Mouse (Mus musculus) kidney, adult 8-10 months (tissue): Measurements from ENCODE around the gene 6430628N08Rik.
A peak's percentile ranks its signal among the peaks of the same experiment; 100 is the strongest.

ENCODE experiments used
- DNase-seq, 2 experiments: peaks; one replicate each; pipeline ENCODE4 v3.0.0; 2022

Gene 6430628N08Rik

GRCm38 (mm10) chr4:115890553-115890952 is at the start of gene 6430628N08Rik:
Gene 6430628N08Rik (plus strand): TSS chr4:115890665.
- no peak for DNase-seq

- no peak for DNase-seq
Observed at GRCm38 (mm10) chr4:115840842-115841241, 49.6 kb upstream of the 6430628N08Rik start.

DNA sequence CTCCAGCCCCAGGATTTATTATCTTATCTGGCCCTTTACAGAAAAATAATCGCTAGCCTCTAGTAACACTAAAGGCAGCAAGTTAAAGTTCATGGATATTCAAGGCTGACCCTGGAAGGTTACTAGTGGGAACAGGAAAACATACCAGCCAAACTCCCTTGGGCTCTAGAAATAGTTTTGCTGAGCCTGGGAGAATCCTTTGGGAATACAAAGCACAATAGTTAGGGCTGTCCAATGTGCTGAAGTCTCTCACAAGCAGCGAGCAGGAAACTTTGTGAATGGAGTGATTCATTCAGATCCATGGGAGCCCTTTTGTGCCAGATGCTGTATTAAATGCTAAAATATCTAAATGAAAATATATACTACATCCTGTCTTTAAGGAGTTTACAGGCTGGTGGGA is 43.8 kb upstream of the 6430628N08Rik start:
- DNase-seq: no peak

GRCm38 (mm10) chr4:115847377-115847776 is 43.1 kb upstream of the 6430628N08Rik start:
- DNase-seq: no peak

DNA sequence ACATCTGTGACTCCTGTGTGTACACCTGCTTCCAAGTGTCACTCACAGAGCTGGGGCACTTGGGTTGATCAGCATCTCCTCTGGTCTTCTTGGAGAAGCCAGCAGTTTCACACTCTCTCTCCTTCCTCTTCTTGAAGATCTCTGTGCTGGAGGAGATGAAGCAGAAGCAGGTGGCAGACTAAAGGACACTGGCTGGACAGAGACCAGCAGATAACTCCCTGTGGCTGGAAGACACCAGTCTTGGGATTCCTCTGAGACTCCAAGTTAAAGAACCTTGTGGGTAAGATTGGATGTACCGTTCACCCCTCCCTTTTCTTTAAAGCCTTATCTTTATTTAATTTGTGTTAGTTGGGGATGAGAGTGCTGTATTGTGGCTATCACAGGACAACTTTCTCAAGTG is 42.4 kb upstream of the 6430628N08Rik start:
- no peak for DNase-seq

DNA sequence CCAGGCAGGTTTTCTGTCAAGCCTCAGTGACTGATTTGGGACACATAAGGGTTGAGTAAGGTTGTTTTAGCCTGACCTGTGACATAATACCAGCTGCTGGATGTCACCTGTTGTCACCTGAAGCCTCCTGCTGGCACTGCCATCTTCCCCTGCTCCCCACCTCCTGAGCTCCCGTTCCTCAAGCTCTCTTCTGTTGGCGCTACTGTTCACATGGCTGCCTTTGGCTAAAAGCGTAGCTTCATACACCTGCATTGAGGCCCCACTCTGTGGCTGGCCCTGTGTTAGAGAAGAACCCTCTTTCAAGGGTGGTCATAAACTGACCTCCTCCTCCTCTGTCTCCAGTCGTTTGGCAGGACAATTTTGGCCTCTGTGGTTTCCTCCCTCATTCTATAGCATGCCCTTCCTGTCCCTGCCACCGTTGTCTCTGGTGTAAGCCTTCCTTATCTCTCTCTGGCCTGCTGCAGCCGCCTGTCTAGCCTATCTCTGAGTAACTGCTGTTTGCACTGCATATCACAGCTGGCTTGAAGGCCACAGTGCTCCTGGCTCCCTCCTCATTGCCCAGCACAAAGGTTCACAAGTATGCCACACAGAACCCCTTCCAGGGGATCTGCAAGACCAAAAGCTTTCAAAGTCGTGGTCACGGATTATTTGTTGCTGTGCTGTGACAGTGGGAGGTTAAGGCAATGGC is 41.3 kb upstream of the 6430628N08Rik start:
- no peak for DNase-seq

- DNase-seq: no peak
Observed at GRCm38 (mm10) chr4:115850111-115850510, 40.4 kb upstream of the 6430628N08Rik start.

- no peak for DNase-seq
Observed at GRCm38 (mm10) chr4:115850631-115851030, 39.8 kb upstream of the 6430628N08Rik start.

- DNase-seq: no peak
Observed at GRCm38 (mm10) chr4:115851569-115851968, 38.9 kb upstream of the 6430628N08Rik start.

- no peak for DNase-seq
Observed at GRCm38 (mm10) chr4:115855100-115855499, 35.4 kb upstream of the 6430628N08Rik start.

DNA sequence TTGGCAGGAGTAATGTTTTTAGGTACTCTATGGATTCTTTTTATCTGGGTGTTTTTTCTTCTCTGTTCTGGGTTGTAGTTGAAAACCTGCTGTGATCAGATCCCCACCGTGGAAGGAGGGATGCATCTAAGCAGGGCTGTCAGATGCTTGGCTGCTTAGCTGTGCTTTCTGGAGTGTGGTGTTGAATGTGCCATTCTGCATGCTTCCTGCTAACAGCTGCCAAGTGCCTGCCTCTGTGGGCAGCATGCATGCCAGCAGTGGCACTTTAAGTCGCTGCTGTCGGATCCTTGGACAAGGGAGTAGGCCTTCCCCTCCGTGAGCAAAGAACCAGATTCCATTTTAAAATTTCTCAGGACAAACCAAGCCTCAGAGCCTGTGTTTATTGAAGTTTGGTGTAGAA is 34.9 kb upstream of the 6430628N08Rik start:
- DNase-seq: no peak

GRCm38 (mm10) chr4:115856282-115856681 is 34.2 kb upstream of the 6430628N08Rik start:
- DNase-seq: no peak

DNA sequence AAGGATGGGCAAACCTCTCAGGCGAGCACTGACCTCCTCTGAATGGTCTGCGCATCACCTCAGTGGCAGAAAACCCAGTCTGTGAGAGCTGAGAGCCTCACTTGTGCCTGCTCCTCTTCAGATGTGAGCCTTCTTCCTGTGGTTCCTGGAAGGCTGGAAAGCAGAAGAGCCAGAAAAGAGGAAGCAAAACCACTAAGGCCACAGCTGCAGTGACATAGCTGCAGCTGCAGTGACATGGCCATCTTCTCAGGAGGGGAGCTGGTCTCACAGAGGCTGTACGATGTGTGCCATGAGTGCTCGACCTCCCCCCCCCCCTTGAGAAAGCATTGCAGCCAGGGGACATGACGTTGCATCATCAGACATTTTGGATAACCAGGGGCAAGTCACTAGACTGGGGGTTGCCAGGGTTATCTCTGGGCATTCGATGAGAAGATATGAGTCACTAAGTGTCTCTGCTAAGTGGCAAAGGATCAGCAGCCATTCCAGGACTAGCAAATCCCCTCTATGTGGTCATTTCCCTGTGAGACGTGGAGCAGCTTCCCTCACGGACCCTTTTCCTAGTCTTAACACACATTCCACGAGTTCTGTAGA is 33.1 kb upstream of the 6430628N08Rik start:
- no peak for DNase-seq

GRCm38 (mm10) chr4:115863352-115863751 is 27.1 kb upstream of the 6430628N08Rik start:
- DNase-seq: no peak

- no peak for DNase-seq
Observed at GRCm38 (mm10) chr4:115863880-115864279, 26.6 kb upstream of the 6430628N08Rik start.

GRCm38 (mm10) chr4:115869512-115870210 is 20.8 kb upstream of the 6430628N08Rik start:
- DNase-seq: no peak

DNA sequence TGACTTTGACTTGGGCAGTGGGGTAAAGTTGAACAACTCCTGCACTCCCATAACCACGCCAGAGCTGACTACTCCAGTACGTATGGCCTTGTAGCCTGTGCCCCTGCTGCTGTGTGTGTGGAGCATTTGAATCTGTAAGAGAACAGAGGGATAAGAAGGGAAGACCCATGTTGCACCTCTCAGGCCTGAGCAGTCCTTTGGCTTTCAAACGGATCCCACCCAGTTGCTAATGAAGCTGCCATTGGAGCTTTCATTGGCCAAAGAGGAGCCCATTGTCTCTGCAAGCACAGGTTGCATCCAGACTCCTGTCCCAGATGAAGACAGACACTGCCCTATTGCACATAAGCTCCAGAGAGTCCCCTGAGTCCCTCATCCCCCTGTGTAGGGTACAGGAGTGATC is 17.2 kb upstream of the 6430628N08Rik start:
- DNase-seq: no peak

- no peak for DNase-seq
Observed at GRCm38 (mm10) chr4:115878216-115878678, 12.2 kb upstream of the 6430628N08Rik start.

- DNase-seq: no peak
Observed at GRCm38 (mm10) chr4:115878828-115879227, 11.6 kb upstream of the 6430628N08Rik start.

- DNase-seq: no peak
Observed at GRCm38 (mm10) chr4:115881183-115881582, 9.3 kb upstream of the 6430628N08Rik start.

GRCm38 (mm10) chr4:115882195-115882594 is 8.3 kb upstream of the 6430628N08Rik start:
- no peak for DNase-seq

- peak in 1 of 2 experiments; percentile 25 for DNase-seq
Observed at GRCm38 (mm10) chr4:115884022-115884421, 6.4 kb upstream of the 6430628N08Rik start, which contains the start of gene Kncn. Gene Kncn (plus strand): TSS chr4:115884400.

- no peak for DNase-seq
Observed at GRCm38 (mm10) chr4:115885846-115886245, 4.6 kb upstream of the 6430628N08Rik start.

GRCm38 (mm10) chr4:115886875-115887274 is 3.6 kb upstream of the 6430628N08Rik start:
- DNase-seq: no peak
